Mouse (Mus musculus): ENCODE measurements around the gene Gria4. TPM values are rescaled to one million over a fixed set of nuclear protein-coding genes. Genes with fewer than 3 reads are reported as not detected.
A peak's percentile ranks its signal among the peaks of the same experiment; 100 is the strongest.
"Not testable (repeated sequence)": the region's sequence is repeated elsewhere in the genome, so short reads cannot be mapped to it uniquely, and the experiment has no call there.

Gria4 gene
- 121 and 136 TPM in 2 replicates for total RNA-seq (2014; rRNA removed)
- polyA plus RNA-seq (2015; fragmentation: Nextera tagmentation; extraction: Ambion mirVana), result 31.5 and 37.2 TPM in 2 replicates

DNA sequence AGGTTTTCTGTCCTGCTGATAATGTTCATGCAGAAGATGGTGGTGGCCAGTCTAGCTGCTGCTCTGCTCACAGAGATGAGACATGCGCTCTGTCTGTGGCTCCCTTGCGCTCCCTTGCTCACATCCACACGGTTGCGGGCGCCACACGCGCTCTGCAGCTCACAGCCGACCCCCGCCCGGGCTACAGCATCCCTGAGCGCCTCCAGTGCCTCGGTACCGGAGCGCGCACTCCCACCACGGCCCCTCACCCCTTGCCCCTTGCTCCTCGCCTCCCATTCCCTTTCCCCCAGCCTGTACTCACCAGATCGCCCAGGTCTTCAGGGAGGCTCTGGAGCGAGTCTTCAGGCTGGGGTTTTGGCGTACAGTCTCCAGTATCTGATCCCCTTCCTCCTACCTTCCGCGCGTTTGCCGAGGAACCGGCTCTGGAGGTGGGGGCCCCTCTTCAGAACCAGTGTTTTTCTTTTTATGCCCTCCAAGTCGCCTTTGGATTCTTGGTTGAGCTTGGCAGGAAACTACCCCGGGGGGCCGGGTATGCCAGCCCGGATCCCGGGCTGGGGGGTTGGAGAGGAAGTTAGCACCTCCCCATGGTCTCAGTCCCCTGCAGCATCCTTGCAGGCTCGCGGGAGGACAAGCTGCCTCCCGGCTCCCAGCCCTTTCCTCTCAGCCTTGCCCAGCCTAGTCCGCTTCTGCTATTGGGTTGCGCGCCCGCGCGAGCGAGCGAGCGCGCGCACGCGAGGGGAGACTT lies at the start of gene Gria4:
Gene Gria4 (minus strand): TSS at position 691 of the 745 bp plus-strand sequence.
- Histone ChIP-seq H3K36me3 (ENCODE audit: insufficient read depth, low read length) (no peaks in the 10 kb centered on the region), H3K4me2 (ENCODE audit: low read depth, low read length, poor library complexity, severe bottlenecking) (peak within 1 kb of the TSS; percentile 65), H3K4me1 (ENCODE audit: insufficient read depth, low read length) (no peaks in the 10 kb centered on the region), H3K27me3 (ENCODE audit: insufficient read depth, low read length) (no peaks in the 10 kb centered on the region), H3K9ac (replicated peaks; ENCODE audit: low read length, poor library complexity, severe bottlenecking) (peak within 1 kb of the TSS; percentile 89), H3K4me3 (ENCODE audit: low read depth, low read length) (peak within 1 kb of the TSS; percentile 86), H3K9me3 (ENCODE audit: low read length) (no peaks in the 10 kb centered on the region), H3K27ac (ENCODE audit: low read depth, low read length) (peak within 1 kb of the TSS; percentile 92)
- peak; percentile 93 for ATAC-seq (ENCODE audit: low FRiP score)
- under 1% methylated on average over 46 of the region's 46 CpGs for WGBS
- peak; percentile 15; the same call in 1 of the 2 replicates for TF ChIP-seq CTCF (IDR thresholded peaks at IDR 0.05)
- peak; percentile 92 for DNase-seq (ENCODE audit: low spot score)

DNA sequence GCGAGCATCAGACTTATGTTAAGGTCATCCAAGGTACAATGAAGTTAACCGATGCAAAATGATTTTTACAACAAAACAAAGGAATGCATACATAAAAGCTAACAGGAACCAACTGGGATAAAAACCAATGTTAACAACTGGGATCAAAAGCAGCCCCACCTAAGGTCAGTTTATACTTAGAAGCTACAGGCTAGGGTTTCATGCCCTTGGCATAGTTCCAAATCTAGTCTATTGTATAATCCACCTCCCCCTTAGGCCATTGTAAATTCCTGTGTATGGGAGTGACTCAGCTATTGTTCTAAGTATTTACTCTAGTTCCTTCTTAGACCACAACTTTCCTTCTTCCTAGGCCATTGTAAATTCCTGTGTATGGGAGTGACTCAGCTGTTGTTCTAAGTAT lies 14.9 kb upstream of the Gria4 start:
- WGBS, result 81% methylated on average over 2 of the region's 2 CpGs
- not testable (repeated sequence) for H3K27ac ChIP-seq (ENCODE audit: low read depth, low read length); ATAC-seq (ENCODE audit: low FRiP score); DNase-seq (ENCODE audit: low spot score); H3K4me2 ChIP-seq (ENCODE audit: low read depth, low read length, poor library complexity, severe bottlenecking); H3K36me3 ChIP-seq (ENCODE audit: insufficient read depth, low read length); H3K4me1 ChIP-seq (ENCODE audit: insufficient read depth, low read length); H3K4me3 ChIP-seq (ENCODE audit: low read depth, low read length); H3K27me3 ChIP-seq (ENCODE audit: insufficient read depth, low read length); H3K9me3 ChIP-seq (ENCODE audit: low read length); H3K9ac ChIP-seq (replicated peaks; ENCODE audit: low read length, poor library complexity, severe bottlenecking)

DNA sequence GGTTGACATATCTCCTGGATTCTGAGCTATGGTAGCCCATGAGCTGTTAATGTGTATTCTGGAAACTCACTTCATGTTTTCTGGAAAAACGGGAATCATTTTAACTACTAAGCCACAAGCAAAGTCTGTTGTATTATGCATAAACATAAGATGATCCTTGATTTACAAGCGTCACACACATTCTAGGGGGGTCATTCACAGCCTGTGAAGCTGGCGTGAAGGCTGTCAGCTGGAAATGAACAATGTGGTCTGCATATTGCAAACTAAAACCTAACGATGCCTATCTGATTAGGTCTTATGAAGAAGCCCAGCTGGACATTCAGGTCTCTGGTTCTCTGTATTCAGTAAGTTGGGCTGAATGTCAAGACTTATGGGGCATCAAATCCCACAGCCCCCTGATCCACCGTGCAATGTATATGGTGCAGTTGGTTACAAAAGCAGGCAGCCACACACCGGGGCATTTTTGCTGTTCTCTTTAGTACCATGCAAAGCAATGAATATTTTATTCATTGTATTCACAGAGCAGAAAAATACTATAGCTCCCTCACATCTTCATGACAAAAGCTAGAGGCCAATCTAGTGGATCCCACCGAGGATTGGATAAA lies 7.2 kb upstream of the Gria4 start:
- Histone ChIP-seq H3K27me3 (ENCODE audit: insufficient read depth, low read length) (no peaks in the 10 kb centered on the region), H3K9ac (replicated peaks; ENCODE audit: low read length, poor library complexity, severe bottlenecking) (no peak overlapping the region), H3K4me1 (ENCODE audit: insufficient read depth, low read length) (no peaks in the 10 kb centered on the region), H3K4me2 (ENCODE audit: low read depth, low read length, poor library complexity, severe bottlenecking) (no peak overlapping the region), H3K27ac (ENCODE audit: low read depth, low read length) (no peak overlapping the region), H3K36me3 (ENCODE audit: insufficient read depth, low read length) (no peaks in the 10 kb centered on the region), H3K4me3 (ENCODE audit: low read depth, low read length) (no peak overlapping the region), H3K9me3 (ENCODE audit: low read length) (no peaks in the 10 kb centered on the region)
- no peak for DNase-seq (ENCODE audit: low spot score)
- 28% methylated on average over 7 of the region's 7 CpGs for WGBS
- no peak for TF ChIP-seq CTCF (IDR thresholded peaks at IDR 0.05)
- no peak for ATAC-seq (ENCODE audit: low FRiP score)

DNA sequence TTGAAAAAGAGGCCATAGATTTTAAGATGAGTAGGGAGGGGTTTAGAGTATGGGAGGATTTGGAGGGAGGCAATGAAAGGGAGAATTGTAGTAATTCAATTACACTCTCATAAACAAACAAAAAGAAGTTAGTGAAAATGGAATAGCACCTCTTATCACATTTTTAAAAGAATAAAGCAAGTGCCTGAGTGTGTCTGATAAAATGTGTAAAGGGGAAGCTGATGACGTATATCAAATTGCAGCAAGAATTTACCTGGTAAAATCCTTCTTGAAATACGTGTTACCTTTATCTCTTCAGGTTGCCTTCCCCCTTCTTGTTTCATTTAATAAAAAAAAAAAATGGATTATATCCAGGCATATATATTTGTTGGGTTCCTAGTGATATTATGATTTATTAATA lies 1.4 kb upstream of the Gria4 start:
- 91% methylated on average over 2 of the region's 2 CpGs for WGBS
- H3K9ac ChIP-seq (replicated peaks; ENCODE audit: low read length, poor library complexity, severe bottlenecking), result no peak overlapping the region
- no peaks in the 10 kb centered on the region for H3K9me3 ChIP-seq (ENCODE audit: low read length)
- ATAC-seq (ENCODE audit: low FRiP score), result no peak
- H3K27me3 ChIP-seq (ENCODE audit: insufficient read depth, low read length), result no peaks in the 10 kb centered on the region
- DNase-seq (ENCODE audit: low spot score), result no peak
- H3K4me2 ChIP-seq (ENCODE audit: low read depth, low read length, poor library complexity, severe bottlenecking), result no peak overlapping the region
- no peak overlapping the region for H3K4me3 ChIP-seq (ENCODE audit: low read depth, low read length)
- no peaks in the 10 kb centered on the region for H3K4me1 ChIP-seq (ENCODE audit: insufficient read depth, low read length)
- no peak overlapping the region for H3K27ac ChIP-seq (ENCODE audit: low read depth, low read length)
- TF ChIP-seq CTCF (IDR thresholded peaks at IDR 0.05), result no peak
- H3K36me3 ChIP-seq (ENCODE audit: insufficient read depth, low read length), result no peaks in the 10 kb centered on the region

DNA sequence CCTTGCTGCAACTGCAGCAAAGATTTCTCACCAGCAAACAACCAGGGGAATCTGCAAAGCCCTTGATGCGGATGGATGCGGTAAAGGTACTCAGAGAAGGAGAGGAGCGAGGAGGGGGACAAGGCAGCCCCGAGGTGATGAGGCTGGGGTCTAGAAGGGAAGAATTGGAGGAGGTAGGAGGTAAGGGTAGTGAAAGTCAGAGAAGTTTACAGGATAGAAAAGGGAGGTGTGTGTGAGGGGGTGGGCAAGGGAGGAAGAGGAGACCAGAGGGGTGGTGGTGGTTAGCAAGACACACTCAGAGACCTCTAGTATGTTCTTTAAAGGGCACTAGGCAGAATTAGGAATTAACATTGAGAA lies 233 bp upstream of the Gria4 start:
- H3K9me3 ChIP-seq (ENCODE audit: low read length), result no peaks in the 10 kb centered on the region
- DNase-seq (ENCODE audit: low spot score), result no peak
- peak overlapping the region; percentile 65 for H3K4me2 ChIP-seq (ENCODE audit: low read depth, low read length, poor library complexity, severe bottlenecking)
- 2% methylated on average over 4 of the region's 4 CpGs for WGBS
- no peaks in the 10 kb centered on the region for H3K27me3 ChIP-seq (ENCODE audit: insufficient read depth, low read length)
- H3K9ac ChIP-seq (replicated peaks; ENCODE audit: low read length, poor library complexity, severe bottlenecking), result peak overlapping the region; percentile 89
- no peaks in the 10 kb centered on the region for H3K36me3 ChIP-seq (ENCODE audit: insufficient read depth, low read length)
- H3K4me3 ChIP-seq (ENCODE audit: low read depth, low read length), result peak overlapping the region; percentile 86
- H3K4me1 ChIP-seq (ENCODE audit: insufficient read depth, low read length), result no peaks in the 10 kb centered on the region
- ATAC-seq (ENCODE audit: low FRiP score), result no peak
- peak overlapping the region; percentile 92 for H3K27ac ChIP-seq (ENCODE audit: low read depth, low read length)
- TF ChIP-seq CTCF (IDR thresholded peaks at IDR 0.05), result no peak

DNA sequence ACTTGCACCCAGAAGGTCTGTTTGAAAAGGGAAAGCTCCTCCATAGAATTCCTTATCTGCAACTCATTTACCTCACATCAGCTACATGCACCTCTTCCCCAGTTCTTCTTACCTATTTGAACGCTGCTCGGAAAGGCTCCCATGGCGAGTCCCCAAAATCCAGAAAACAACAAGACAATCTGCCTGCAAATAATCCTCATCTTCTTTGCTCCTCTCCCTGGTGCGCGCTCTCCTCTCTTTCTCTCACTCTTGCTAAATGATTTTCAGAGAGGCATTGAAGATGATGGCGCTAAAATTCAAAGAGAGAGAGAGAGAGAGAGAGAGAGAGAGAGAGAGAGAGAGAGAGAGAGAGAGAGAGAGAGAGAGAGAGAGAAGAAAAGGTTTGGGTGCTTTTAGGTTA lies 959 bp downstream of the Gria4 start:
- Histone ChIP-seq H3K27ac (ENCODE audit: low read depth, low read length) (peak overlapping the region; percentile 92), H3K9ac (replicated peaks; ENCODE audit: low read length, poor library complexity, severe bottlenecking) (peak overlapping the region; percentile 89), H3K4me2 (ENCODE audit: low read depth, low read length, poor library complexity, severe bottlenecking) (peak overlapping the region; percentile 65), H3K4me3 (ENCODE audit: low read depth, low read length) (peak overlapping the region; percentile 86), H3K36me3 (ENCODE audit: insufficient read depth, low read length) (no peaks in the 10 kb centered on the region), H3K27me3 (ENCODE audit: insufficient read depth, low read length) (no peaks in the 10 kb centered on the region), H3K9me3 (ENCODE audit: low read length) (no peaks in the 10 kb centered on the region), H3K4me1 (ENCODE audit: insufficient read depth, low read length) (no peaks in the 10 kb centered on the region)
- peak; percentile 12 for DNase-seq (ENCODE audit: low spot score)
- ATAC-seq (ENCODE audit: low FRiP score), result no peak; the same call in 1 of the 2 replicates
- WGBS, result 0% methylated on average over 5 of the region's 6 CpGs
- TF ChIP-seq CTCF (IDR thresholded peaks at IDR 0.05), result no peak
